Mouse (Mus musculus): ENCODE data around the gene Cmah.

DNA sequence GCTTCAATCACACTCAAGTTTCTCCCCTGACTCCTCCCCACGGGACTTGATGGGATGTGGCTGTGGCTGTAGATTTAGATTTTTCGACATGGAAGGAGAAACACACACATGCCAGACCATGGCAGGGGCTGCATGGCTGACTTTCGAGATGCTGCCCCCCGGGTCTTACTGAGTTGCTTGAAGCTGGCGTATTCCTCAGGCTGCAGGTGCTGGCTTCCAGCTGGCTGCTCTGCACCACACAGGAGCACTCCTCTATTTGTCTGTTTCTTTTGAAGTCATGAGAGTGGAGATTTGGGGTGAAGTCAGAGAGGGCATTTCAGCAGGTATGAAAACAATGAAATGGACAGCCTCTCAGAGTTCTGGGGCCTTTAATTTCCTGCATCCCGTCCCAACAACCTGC is 180.0 kb downstream of the Cmah start:
- TF ChIP-seq USF2 (IDR thresholded peaks at IDR 0.05; ENCODE audit: borderline replicate concordance in 1 of 2, insufficient read depth in 1 of 2, low read depth in 1 of 2, low read length in 2 of 2), result no peak
- no peak for TF ChIP-seq RAD21 (IDR thresholded peaks at IDR 0.05; ENCODE audit: low read depth, low read length)
- TF ChIP-seq GABPA (IDR thresholded peaks at IDR 0.05; ENCODE audit: low read depth, low read length), result no peak
- no peak for TF ChIP-seq MAFK (IDR thresholded peaks at IDR 0.05; ENCODE audit: borderline replicate concordance, low read depth, low read length)
- TF ChIP-seq POLR2A (IDR thresholded peaks at IDR 0.05; ENCODE audit: control insufficient read depth in 1 of 2, insufficient read depth in 1 of 2, low read depth in 1 of 2, low read length in 2 of 2, poor library complexity in 1 of 2), result no peak
- no peak for TF ChIP-seq POLR2AphosphoS5 (IDR thresholded peaks at IDR 0.05; ENCODE audit: borderline replicate concordance, low read depth, low read length)
- TF ChIP-seq CTCF (IDR thresholded peaks at IDR 0.05 in 2 of 3, conservative IDR thresholded peaks at IDR 0.05 in 1 of 3; ENCODE audit: control insufficient read depth in 1 of 3, insufficient read depth in 1 of 3, low read depth in 2 of 3, low read length in 3 of 3, poor library complexity in 1 of 3, severe bottlenecking in 1 of 3), result no peak
- TF ChIP-seq MEF2A (IDR thresholded peaks at IDR 0.05; ENCODE audit: extremely low read depth, insufficient replicate concordance, low read depth, low read length, poor library complexity, severe bottlenecking), result no peak
- TF ChIP-seq NRF1 (IDR thresholded peaks at IDR 0.05; ENCODE audit: insufficient read depth, low read depth, low read length, poor library complexity, severe bottlenecking), result no peak
- TF ChIP-seq E2F4 (IDR thresholded peaks at IDR 0.05; ENCODE audit: borderline replicate concordance, low read depth, low read length), result no peak
